ENCODE assay signal across 8 mouse cellular contexts in the genomic region with DNA sequence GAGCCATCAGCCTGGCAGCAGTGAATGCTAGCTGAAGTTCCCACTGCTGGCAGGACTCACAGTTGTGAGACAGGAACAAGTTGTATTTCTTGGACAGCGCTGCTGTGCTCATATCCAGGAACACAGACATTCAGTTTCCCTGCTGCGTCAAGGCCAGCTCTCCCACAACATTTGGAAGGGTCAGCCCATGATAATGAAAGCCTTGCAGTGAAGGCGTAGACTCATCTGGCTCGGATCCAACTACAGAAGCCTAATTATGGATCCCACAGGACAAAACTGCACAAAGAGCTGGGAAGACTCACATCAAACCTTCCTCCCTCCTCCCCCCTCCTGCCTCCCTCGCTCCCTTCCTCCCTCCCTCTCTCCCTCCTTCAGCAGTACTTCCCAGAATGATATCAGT. TPM values are rescaled to one million over a fixed set of nuclear protein-coding genes. Genes with fewer than 3 reads are reported as not detected.
A peak's percentile ranks its signal among the peaks of the same experiment; 100 is the strongest.
DNase-seq lines count a peak whose midpoint lies in the region; ATAC-seq lines count a peak whose summit lies in the region.

No protein-coding gene starts in this region.

- H3K4me3 ChIP-seq in stomach, embryonic 16.5 days (replicated peaks; ENCODE audit: low read length) = no peak overlapping the region

- H3K4me1 ChIP-seq in stomach, embryonic 16.5 days (ENCODE audit: control insufficient read depth, insufficient read depth, low read length) = peaks cover 11% of the 10 kb centered on the region; the same call in 1 of the 2 replicates

- no peak overlapping the region for H3K9ac ChIP-seq in stomach, embryonic 16.5 days (ENCODE audit: low read length)

- ATAC-seq in stomach, embryonic 16.5 days (ENCODE audit: insufficient read depth, low FRiP score) = peak; percentile 90

- no peaks in the 10 kb centered on the region; the same call in none of the 2 replicates for H3K36me3 ChIP-seq in stomach, embryonic 16.5 days (ENCODE audit: control insufficient read depth, insufficient read depth, low read length)

- H3K27me3 ChIP-seq in stomach, embryonic 16.5 days (ENCODE audit: control insufficient read depth, insufficient read depth, low read length) = no peaks in the 10 kb centered on the region

- no peaks in the 10 kb centered on the region for H3K9me3 ChIP-seq in stomach, embryonic 16.5 days (replicated peaks; ENCODE audit: control insufficient read depth, low read length)

- H3K27ac ChIP-seq in stomach, embryonic 16.5 days (ENCODE audit: low read length) = peak overlapping the region; percentile 72

- WGBS in stomach, embryonic 16.5 days = 31% methylated on average over 5 of the region's 5 CpGs

- intact Hi-C loops in heart, postnatal 25 days (cut with DNase I) = loop anchor here (1.0 kb wide), 1 partner anchor 19 kb away; a partner anchor contains a TSS

- peak; percentile 10 for DNase-seq in NIH3T3 (ENCODE audit: low read depth)
- DNase-seq in adrenal gland, postnatal 36 days = peak; percentile 69 to 75
- DNase-seq in frontal cortex, postnatal 14 days (ENCODE audit: low spot score in 2 of 2) = peak; percentile 47 to 53
- DNase-seq in heart, postnatal 25 days (ENCODE audit: low spot score) = peak; percentile 89
- peak; percentile 56 to 74 for DNase-seq in layer of hippocampus, adult 8-10 months (ENCODE audit: low spot score in 2 of 2)
- DNase-seq in lung, postnatal 14 days = peak; percentile 74
- no peak for DNase-seq in spleen, adult 12 weeks (ENCODE audit: low spot score)

- no peak overlapping the region for H3K4me2 ChIP-seq in stomach, embryonic 16.5 days (ENCODE audit: low read depth, low read length)

RNA-seq across cellular contexts. Expression of a gene that starts 18.9 kb away (rescaled TPM):
- total RNA-seq in adrenal gland, postnatal 36 days (2021) = not detected
- total RNA-seq in heart, postnatal 25 days (2021) = under 1 TPM; 0.29 to 0.39 TPM
- total RNA-seq in layer of hippocampus, adult 8-10 months (2022) = not detected
- polyA plus RNA-seq in stomach, embryonic 16.5 days (2015; fragmentation: Nextera tagmentation; extraction: Ambion mirVana) = 0.11 and 0.25 TPM in 2 replicates

RNA-seq across cellular contexts. Expression of a gene that starts 34.0 kb away (rescaled TPM):
- 1 to 10 TPM; 3.4 to 4.6 TPM for total RNA-seq in adrenal gland, postnatal 36 days (2021)
- under 1 TPM in 1 of 2 experiments, not detected in 1; 0.10 TPM for total RNA-seq in heart, postnatal 25 days (2021)
- under 1 TPM in 2 of 4 experiments, not detected in 2; 0.22 to 0.34 TPM for total RNA-seq in layer of hippocampus, adult 8-10 months (2022)
- polyA plus RNA-seq in stomach, embryonic 16.5 days (2015; fragmentation: Nextera tagmentation; extraction: Ambion mirVana) = 0.46 and 0.87 TPM in 2 replicates
